Mouse (Mus musculus) heart, embryonic 15.5 days (tissue): ENCODE data around the gene Smc4. TPM values are rescaled to one million over a fixed set of nuclear protein-coding genes. Genes with fewer than 3 reads are reported as not detected.

Experiments
- ATAC-seq: fragments of 200-750 bp; cut with Nextera tagmentation; replicated peaks from 2 replicates; pipeline ENCODE4 v1.8.0; 2017; ENCODE audit warnings: low read depth, moderate TSS enrichment; ENCODE audit not compliant: insufficient number of reproducible peaks, insufficient read depth, low FRiP score
- H3K27ac ChIP-seq: fragments of 300-500 bp; sonication (generic); 2 replicates; pipeline ENCODE4 v1.5.1; 2015; ENCODE audit warnings: mild to moderate bottlenecking, inconsistent platforms
- H3K27me3 ChIP-seq: fragments of 300-500 bp; sonication (generic); 2 replicates; pipeline ENCODE4 v1.6.1; 2015; ENCODE audit warnings: inconsistent platforms
- H3K36me3 ChIP-seq: fragments of 300-500 bp; sonication (generic); 2 replicates; pipeline ENCODE4 v1.6.1; 2015; ENCODE audit warnings: mild to moderate bottlenecking, inconsistent platforms
- H3K4me1 ChIP-seq: fragments of 300-500 bp; sonication (generic); replicated peaks from 2 replicates; pipeline ENCODE4 v1.6.1; 2015; ENCODE audit warnings: inconsistent platforms
- H3K4me2 ChIP-seq: fragments of 300-500 bp; sonication (generic); 2 replicates; pipeline ENCODE4 v1.6.1; 2015; ENCODE audit warnings: inconsistent platforms, mild to moderate bottlenecking, moderate library complexity
- H3K4me3 ChIP-seq: fragments of 300-500 bp; sonication (generic); 2 replicates; pipeline ENCODE4 v1.5.1; 2015; ENCODE audit warnings: mild to moderate bottlenecking, inconsistent platforms
- H3K9ac ChIP-seq: fragments of 300-500 bp; sonication (generic); 2 replicates; pipeline ENCODE4 v1.6.1; 2015; ENCODE audit warnings: mild to moderate bottlenecking, inconsistent platforms
- H3K9me3 ChIP-seq: fragments of 300-500 bp; sonication (generic); replicated peaks from 2 replicates; pipeline ENCODE4 v1.6.1; 2016; ENCODE audit warnings: inconsistent platforms
- WGBS: fragments of 180-500 bp; shearing (Covaris S2); methylation state at CpG from one replicate; pipeline ENCODE4 v1.1.7; 2015; ENCODE audit warnings: mixed read lengths; 5-methylcytosine and 5-hydroxymethylcytosine counted together
- polyA plus RNA-seq: library from polyadenylated mRNA; unstranded; fragments of >200 nt; fragmentation: Nextera tagmentation; extraction: Ambion mirVana; gene quantifications from 2 replicates; pipeline ENCODE4 v1.2.1, GENCODE M21; 2015

The Smc4 gene
- polyA plus RNA-seq = 147 and 160 TPM in 2 replicates

GRCm38 (mm10) chr3:69004437-69005337 lies at the start of gene Smc4, which contains the start of gene Ift80:
Gene Smc4 (plus strand): TSS chr3:69004738.
Gene Ift80 (minus strand): TSS chr3:69004570.
- Histone ChIP-seq H3K4me3 (peak within 1 kb of the TSS; percentile 93), H3K27me3 (no peaks in the 10 kb centered on the region), H3K4me2 (peak within 1 kb of the TSS; percentile 82), H3K36me3 (no peaks in the 10 kb centered on the region), H3K9me3 (no peaks in the 10 kb centered on the region), H3K9ac (peak within 1 kb of the TSS; percentile 91), H3K4me1 (peaks cover 15% of the 10 kb centered on the region), H3K27ac (peak within 1 kb of the TSS; percentile 96)
- ATAC-seq = peak; percentile 93
- under 1% methylated on average over 71 of the region's 76 CpGs for WGBS

GRCm38 (mm10) chr3:68956454-68956853 lies 48.1 kb upstream of the Smc4 start:
- no peaks in the 10 kb centered on the region for H3K27me3 ChIP-seq
- no peaks in the 10 kb centered on the region for H3K9me3 ChIP-seq
- H3K4me1 ChIP-seq = no peaks in the 10 kb centered on the region
- no peak overlapping the region for H3K4me2 ChIP-seq
- WGBS = 51% methylated on average over 4 of the region's 4 CpGs
- H3K4me3 ChIP-seq = no peak overlapping the region
- no peak overlapping the region for H3K27ac ChIP-seq
- H3K9ac ChIP-seq = no peak overlapping the region
- no peak for ATAC-seq
- 0 out of 2 replicates have a peak, but pooled peaks cover 3% of the 10 kb centered on the region for H3K36me3 ChIP-seq

- Histone ChIP-seq H3K9ac (no peak overlapping the region), H3K4me3 (no peak overlapping the region), H3K4me1 (no peaks in the 10 kb centered on the region), H3K27me3 (no peaks in the 10 kb centered on the region), H3K27ac (no peak overlapping the region), H3K36me3 (0 out of 2 replicates have a peak, but pooled peaks cover 3% of the 10 kb centered on the region), H3K9me3 (no peaks in the 10 kb centered on the region), H3K4me2 (no peak overlapping the region)
- no peak for ATAC-seq
- WGBS = 88% methylated on average over 3 of the region's 3 CpGs
These were observed 47.1 kb upstream of the Smc4 start for GRCm38 (mm10) chr3:68957413-68957812.

- Histone ChIP-seq H3K4me3 (no peak overlapping the region), H3K27ac (no peak overlapping the region), H3K4me1 (0 out of 2 replicates have a peak, but pooled peaks cover 3% of the 10 kb centered on the region), H3K36me3 (peaks cover 24% of the 10 kb centered on the region), H3K9me3 (no peaks in the 10 kb centered on the region), H3K9ac (no peak overlapping the region), H3K4me2 (no peak overlapping the region), H3K27me3 (no peaks in the 10 kb centered on the region)
- no peak for ATAC-seq
These were observed 39.9 kb upstream of the Smc4 start for GRCm38 (mm10) chr3:68964682-68965081.

GRCm38 (mm10) chr3:68966527-68967285 lies 37.8 kb upstream of the Smc4 start:
- no peak overlapping the region for H3K4me3 ChIP-seq
- 91% methylated on average over 6 of the region's 6 CpGs for WGBS
- no peak overlapping the region for H3K9ac ChIP-seq
- H3K27ac ChIP-seq = no peak overlapping the region
- 0 out of 2 replicates have a peak, but pooled peaks cover 3% of the 10 kb centered on the region for H3K4me1 ChIP-seq
- ATAC-seq = no peak
- H3K4me2 ChIP-seq = no peak overlapping the region
- peaks cover 21% of the 10 kb centered on the region for H3K36me3 ChIP-seq
- no peaks in the 10 kb centered on the region for H3K9me3 ChIP-seq
- no peaks in the 10 kb centered on the region for H3K27me3 ChIP-seq

- Histone ChIP-seq H3K36me3 (peaks cover 21% of the 10 kb centered on the region), H3K27ac (no peak overlapping the region), H3K4me3 (no peak overlapping the region), H3K9ac (no peak overlapping the region), H3K4me1 (0 out of 2 replicates have a peak, but pooled peaks cover 3% of the 10 kb centered on the region), H3K27me3 (no peaks in the 10 kb centered on the region), H3K9me3 (no peaks in the 10 kb centered on the region), H3K4me2 (no peak overlapping the region)
- ATAC-seq = no peak; the same call in 1 of the 2 replicates
- 22% methylated on average over 6 of the region's 6 CpGs for WGBS
These were observed 37.1 kb upstream of the Smc4 start for GRCm38 (mm10) chr3:68967404-68967803.

- Histone ChIP-seq H3K4me1 (0 out of 2 replicates have a peak, but pooled peaks cover 3% of the 10 kb centered on the region), H3K9me3 (no peaks in the 10 kb centered on the region), H3K4me2 (no peak overlapping the region), H3K36me3 (peaks cover 16% of the 10 kb centered on the region), H3K27me3 (no peaks in the 10 kb centered on the region), H3K4me3 (no peak overlapping the region), H3K9ac (no peak overlapping the region), H3K27ac (no peak overlapping the region)
- no peak for ATAC-seq
- WGBS = 87% methylated on average over 3 of the region's 3 CpGs
These were observed 35.4 kb upstream of the Smc4 start for GRCm38 (mm10) chr3:68969091-68969590.

GRCm38 (mm10) chr3:68973574-68973973 lies 31.0 kb upstream of the Smc4 start:
- H3K9me3 ChIP-seq = no peaks in the 10 kb centered on the region
- no peak overlapping the region for H3K27ac ChIP-seq
- no peak overlapping the region for H3K4me3 ChIP-seq
- peaks cover 3% of the 10 kb centered on the region for H3K36me3 ChIP-seq
- peaks cover 26% of the 10 kb centered on the region for H3K4me1 ChIP-seq
- 58% methylated on average over 1 of the region's 1 CpGs for WGBS
- no peaks in the 10 kb centered on the region for H3K27me3 ChIP-seq
- ATAC-seq = no peak
- H3K9ac ChIP-seq = no peak overlapping the region
- no peak overlapping the region for H3K4me2 ChIP-seq

GRCm38 (mm10) chr3:68974639-68975532 lies 29.7 kb upstream of the Smc4 start:
- H3K9ac ChIP-seq = no peak overlapping the region
- peak overlapping the region; percentile 5 for H3K27ac ChIP-seq
- H3K9me3 ChIP-seq = no peaks in the 10 kb centered on the region
- no peaks in the 10 kb centered on the region for H3K27me3 ChIP-seq
- H3K4me1 ChIP-seq = peaks cover 30% of the 10 kb centered on the region
- H3K36me3 ChIP-seq = peaks cover 3% of the 10 kb centered on the region
- 70% methylated on average over 8 of the region's 8 CpGs for WGBS
- no peak overlapping the region for H3K4me2 ChIP-seq
- no peak for ATAC-seq
- H3K4me3 ChIP-seq = no peak overlapping the region

GRCm38 (mm10) chr3:68975533-68976490 lies 28.7 kb upstream of the Smc4 start:
- H3K4me3 ChIP-seq = no peak overlapping the region
- H3K9ac ChIP-seq = no peak overlapping the region
- no peaks in the 10 kb centered on the region for H3K9me3 ChIP-seq
- peak overlapping the region; percentile 63 for H3K27ac ChIP-seq
- no peaks in the 10 kb centered on the region for H3K27me3 ChIP-seq
- ATAC-seq = no peak
- peaks cover 3% of the 10 kb centered on the region for H3K36me3 ChIP-seq
- 61% methylated on average over 9 of the region's 9 CpGs for WGBS
- H3K4me2 ChIP-seq = no peak overlapping the region
- H3K4me1 ChIP-seq = peaks cover 30% of the 10 kb centered on the region
